Mouse (Mus musculus) liver, embryonic 16.5 days (tissue): ENCODE data around the gene Cspg5. TPM values are rescaled to one million over a fixed set of nuclear protein-coding genes. Genes with fewer than 3 reads are reported as not detected.

ENCODE experiments used
- ATAC-seq: fragments of 200-750 bp; cut with Nextera tagmentation; 2 replicates; pipeline ENCODE4 v1.8.0; 2017; ENCODE audit warnings: low read depth, mild to moderate bottlenecking, moderate number of reproducible peaks, moderate library complexity
- H3K27ac ChIP-seq: fragments of 300-500 bp; sonication (generic); 2 replicates; pipeline ENCODE4 v1.5.1; 2014; ENCODE audit warnings: mild to moderate bottlenecking, low read length
- H3K27me3 ChIP-seq: fragments of 300-500 bp; sonication (generic); 2 replicates; pipeline ENCODE4 v1.6.1; 2014; ENCODE audit warnings: low read depth, low read length, mixed read lengths; ENCODE audit not compliant: control insufficient read depth, insufficient read depth
- H3K36me3 ChIP-seq: fragments of 300-500 bp; sonication (generic); 2 replicates; pipeline ENCODE4 v1.6.1; 2014; ENCODE audit warnings: mild to moderate bottlenecking; ENCODE audit not compliant: control insufficient read depth, insufficient read depth
- H3K4me1 ChIP-seq: fragments of 300-500 bp; sonication (generic); 2 replicates; pipeline ENCODE4 v1.6.1; 2014; ENCODE audit warnings: low read depth, low read length, mixed read lengths; ENCODE audit not compliant: control insufficient read depth
- H3K4me2 ChIP-seq: fragments of 300-500 bp; sonication (generic); 2 replicates; pipeline ENCODE4 v1.6.1; 2014; ENCODE audit warnings: low read depth, low read length, mixed read lengths
- H3K4me3 ChIP-seq: fragments of 300-500 bp; sonication (generic); 2 replicates; pipeline ENCODE4 v1.5.1; 2014; ENCODE audit warnings: low read depth, mild to moderate bottlenecking, low read length
- H3K9ac ChIP-seq: fragments of 300-500 bp; sonication (generic); 2 replicates; pipeline ENCODE4 v1.6.1; 2014; ENCODE audit warnings: low read depth, low read length
- H3K9me3 ChIP-seq: fragments of 300-500 bp; sonication (generic); replicated peaks from 2 replicates; pipeline ENCODE4 v1.6.1; 2016; ENCODE audit warnings: low read length; ENCODE audit not compliant: control insufficient read depth
- WGBS: fragments of 180-500 bp; shearing (Covaris S2); extraction: QIAGEN DNeasy Blood & Tissue Kit; methylation state at CpG from one replicate; pipeline ENCODE4 v1.1.7; 2014; ENCODE audit not compliant: insufficient replicate concordance; 5-methylcytosine and 5-hydroxymethylcytosine counted together
- polyA plus RNA-seq: library from polyadenylated mRNA; unstranded; fragments of >200 nt; fragmentation: Nextera tagmentation; extraction: Ambion mirVana; gene quantifications from 2 replicates; pipeline ENCODE4 v1.2.1, GENCODE M21; 2015

Cspg5 gene
- polyA plus RNA-seq, 1 experiment from 2014 or later = 0.18 TPM

- Histone ChIP-seq H3K4me2 (no peak overlapping the region), H3K9ac (no peak overlapping the region), H3K4me1 (peaks cover 8% of the 10 kb centered on the region), H3K36me3 (no peaks in the 10 kb centered on the region), H3K9me3 (no peaks in the 10 kb centered on the region), H3K27ac (no peak overlapping the region), H3K4me3 (no peak overlapping the region), H3K27me3 (peaks cover 38% of the 10 kb centered on the region)
- no peak for ATAC-seq
- 73% methylated on average over 10 of the region's 10 CpGs for whole genome bisulfite sequencing
Observed at GRCm38 (mm10) chr9:110247049-110247448, 3.5 kb downstream of the Cspg5 start.

- no peaks in the 10 kb centered on the region for H3K9me3 ChIP-seq
- H3K4me2 ChIP-seq = no peak overlapping the region
- H3K9ac ChIP-seq = no peak overlapping the region
- H3K36me3 ChIP-seq = no peaks in the 10 kb centered on the region
- H3K4me1 ChIP-seq = peaks cover 8% of the 10 kb centered on the region
- H3K27ac ChIP-seq = no peak overlapping the region
- 42% methylated on average over 2 of the region's 2 CpGs for WGBS
- peaks cover 30% of the 10 kb centered on the region for H3K27me3 ChIP-seq
- no peak overlapping the region for H3K4me3 ChIP-seq
- no peak for ATAC-seq
Observed at GRCm38 (mm10) chr9:110248861-110249260, 5.3 kb downstream of the Cspg5 start.

- Histone ChIP-seq H3K4me2 (no peak overlapping the region), H3K4me1 (peaks cover 6% of the 10 kb centered on the region)
Observed at GRCm38 (mm10) chr9:110249823-110250543, 6.4 kb downstream of the Cspg5 start.

GRCm38 (mm10) chr9:110250776-110251175 lies 7.2 kb downstream of the Cspg5 start:
- H3K4me1 ChIP-seq = peaks cover under 1% of the 10 kb centered on the region; the same call in 1 of the 2 replicates
- H3K27ac ChIP-seq = no peak overlapping the region
- 78% methylated on average over 14 of the region's 14 CpGs for WGBS
- H3K9ac ChIP-seq = no peak overlapping the region
- no peak for ATAC-seq
- peaks cover 13% of the 10 kb centered on the region for H3K27me3 ChIP-seq
- no peak overlapping the region for H3K4me2 ChIP-seq
- H3K36me3 ChIP-seq = no peaks in the 10 kb centered on the region
- H3K4me3 ChIP-seq = no peak overlapping the region
- H3K9me3 ChIP-seq = no peaks in the 10 kb centered on the region

More at GRCm38 (mm10) chr9:110249823-110250543, 6.4 kb downstream of the Cspg5 start:
- 42% methylated on average over 11 of the region's 11 CpGs for WGBS
- Histone ChIP-seq H3K9ac (no peak overlapping the region), H3K27ac (no peak overlapping the region), H3K4me3 (no peak overlapping the region), H3K27me3 (peaks cover 20% of the 10 kb centered on the region), H3K9me3 (no peaks in the 10 kb centered on the region), H3K36me3 (no peaks in the 10 kb centered on the region)
- no peak for ATAC-seq

- Histone ChIP-seq H3K9me3 (no peaks in the 10 kb centered on the region), H3K36me3 (no peaks in the 10 kb centered on the region), H3K27me3 (no peaks in the 10 kb centered on the region), H3K27ac (no peak overlapping the region), H3K9ac (no peak overlapping the region), H3K4me2 (no peak overlapping the region), H3K4me3 (no peak overlapping the region), H3K4me1 (no peaks in the 10 kb centered on the region)
- 65% methylated on average over 15 of the region's 15 CpGs for WGBS
- ATAC-seq = no peak
Observed at GRCm38 (mm10) chr9:110255407-110256019, 11.9 kb downstream of the Cspg5 start.

- Histone ChIP-seq H3K27ac (no peak overlapping the region), H3K4me2 (no peak overlapping the region), H3K36me3 (no peaks in the 10 kb centered on the region), H3K4me3 (no peak overlapping the region), H3K4me1 (no peaks in the 10 kb centered on the region), H3K9ac (no peak overlapping the region), H3K9me3 (no peaks in the 10 kb centered on the region), H3K27me3 (no peaks in the 10 kb centered on the region)
- ATAC-seq = no peak
- 59% methylated on average over 6 of the region's 6 CpGs for WGBS
Observed at GRCm38 (mm10) chr9:110258646-110259045, 15.1 kb downstream of the Cspg5 start.

- Histone ChIP-seq H3K9me3 (no peaks in the 10 kb centered on the region), H3K36me3 (no peaks in the 10 kb centered on the region), H3K4me1 (no peaks in the 10 kb centered on the region), H3K4me2 (no peak overlapping the region), H3K27ac (no peak overlapping the region), H3K4me3 (no peak overlapping the region), H3K27me3 (no peaks in the 10 kb centered on the region), H3K9ac (no peak overlapping the region)
- no peak for ATAC-seq
- WGBS = 56% methylated on average over 3 of the region's 3 CpGs
Observed at GRCm38 (mm10) chr9:110259118-110259517, 15.5 kb downstream of the Cspg5 start.

- no peaks in the 10 kb centered on the region for H3K27me3 ChIP-seq
- no peak overlapping the region for H3K9ac ChIP-seq
- WGBS = 69% methylated on average over 8 of the region's 8 CpGs
- H3K9me3 ChIP-seq = no peaks in the 10 kb centered on the region
- H3K36me3 ChIP-seq = no peaks in the 10 kb centered on the region
- no peaks in the 10 kb centered on the region for H3K4me1 ChIP-seq
- no peak overlapping the region for H3K27ac ChIP-seq
- no peak overlapping the region for H3K4me3 ChIP-seq
- no peak overlapping the region for H3K4me2 ChIP-seq
- no peak for ATAC-seq
Observed at GRCm38 (mm10) chr9:110263181-110263580, 19.6 kb downstream of the Cspg5 start.

GRCm38 (mm10) chr9:110264991-110265390 lies 21.4 kb downstream of the Cspg5 start:
- H3K4me3 ChIP-seq = no peak overlapping the region
- H3K9ac ChIP-seq = no peak overlapping the region
- 76% methylated on average over 9 of the region's 9 CpGs for WGBS
- H3K9me3 ChIP-seq = no peaks in the 10 kb centered on the region
- H3K4me1 ChIP-seq = no peaks in the 10 kb centered on the region
- H3K36me3 ChIP-seq = no peaks in the 10 kb centered on the region
- H3K27me3 ChIP-seq = no peaks in the 10 kb centered on the region
- no peak overlapping the region for H3K27ac ChIP-seq
- no peak overlapping the region for H3K4me2 ChIP-seq
- no peak for ATAC-seq
